Mouse (Mus musculus) spleen, adult 2 months (tissue): ENCODE data around the gene Crtam.

ENCODE experiments used
- CTCF ChIP-seq: fragments of 200-500 bp; IDR thresholded peaks from 2 replicates; pipeline ENCODE4 v1.5.1; 2011; ENCODE audit warnings: mild to moderate bottlenecking, inconsistent platforms; ENCODE audit not compliant: insufficient read depth, insufficient read length, insufficient replicate concordance; ENCODE audit errors: extremely low read depth
- POLR2A ChIP-seq: fragments of 200-500 bp; IDR thresholded peaks from 2 replicates; pipeline ENCODE4 v1.6.1; 2011; ENCODE audit warnings: low read depth, low read length, inconsistent platforms

GRCm38 (mm10) chr9:41048820-41049219 is 44.4 kb upstream of the Crtam start:
- no peak for TF ChIP-seq POLR2A
- no peak for TF ChIP-seq CTCF
